Mouse (Mus musculus): ENCODE data around the gene Carmil2. TPM values are rescaled to one million over a fixed set of nuclear protein-coding genes. Genes with fewer than 3 reads are reported as not detected.

Gene Carmil2
- total and polyA plus RNA-seq, 3 experiments = 0.16 to 1.4 (median 0.25) TPM

DNA sequence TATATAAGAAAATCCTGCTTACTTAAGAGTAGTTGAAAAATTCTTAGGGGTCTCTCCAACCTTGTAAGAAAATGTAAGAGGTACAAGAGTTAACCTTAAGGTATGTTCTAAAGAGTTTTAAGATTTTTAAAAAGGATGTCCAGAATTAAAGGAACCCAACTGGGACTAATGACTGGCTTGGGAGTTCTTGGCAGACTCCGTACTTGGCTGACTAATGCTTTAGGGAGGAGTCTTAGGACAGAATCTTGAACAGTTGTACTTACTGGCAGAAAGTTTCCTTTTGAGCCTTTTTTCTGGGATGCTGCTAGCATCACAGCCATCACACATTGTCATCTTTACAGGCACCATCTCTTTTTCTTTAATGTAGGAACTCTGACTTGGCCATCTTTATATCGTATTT, 45.6 kb upstream of the Carmil2 start:
- Histone ChIP-seq H3K4me3 (no peak overlapping the region), H3K27me3 (ENCODE audit: control insufficient read depth, insufficient read depth, low read length) (no peaks in the 10 kb centered on the region), H3K79me2 (replicated peaks; ENCODE audit: control insufficient read depth, insufficient read depth, low read length) (peaks cover 12% of the 10 kb centered on the region), H3K36me3 (ENCODE audit: control insufficient read depth, insufficient read depth, low read length) (peaks cover 24% of the 10 kb centered on the region), H3K4me1 (ENCODE audit: control insufficient read depth, insufficient read depth, low read length) (peaks cover 11% of the 10 kb centered on the region), H3K27ac (no peak overlapping the region), H3K9ac (ENCODE audit: low read depth, low read length) (no peak overlapping the region)
- no peak for TF ChIP-seq CTCF (IDR thresholded peaks at IDR 0.05)
- no peak for TF ChIP-seq EP300 (IDR thresholded peaks at IDR 0.05; ENCODE audit: insufficient read depth, low read depth, low read length)
- no peak for TF ChIP-seq POLR2A (IDR thresholded peaks at IDR 0.05; ENCODE audit: insufficient read depth, low read depth, low read length)
- DNase-seq = no peak
- intact Hi-C loops (cut with DNase I) = no loop called here
- WGBS = 18% methylated on average over 2 of the region's 2 CpGs

- Histone ChIP-seq H3K27ac (no peak overlapping the region), H3K79me2 (replicated peaks; ENCODE audit: control insufficient read depth, insufficient read depth, low read length) (peaks cover 8% of the 10 kb centered on the region), H3K9ac (ENCODE audit: low read depth, low read length) (no peak overlapping the region), H3K4me3 (no peak overlapping the region), H3K4me1 (ENCODE audit: control insufficient read depth, insufficient read depth, low read length) (peaks cover 2% of the 10 kb centered on the region), H3K36me3 (ENCODE audit: control insufficient read depth, insufficient read depth, low read length) (peaks cover 19% of the 10 kb centered on the region), H3K27me3 (ENCODE audit: control insufficient read depth, insufficient read depth, low read length) (no peaks in the 10 kb centered on the region)
- intact Hi-C loops (cut with DNase I) = no loop called here
- TF ChIP-seq POLR2A (IDR thresholded peaks at IDR 0.05; ENCODE audit: insufficient read depth, low read depth, low read length) (no peak), EP300 (IDR thresholded peaks at IDR 0.05; ENCODE audit: insufficient read depth, low read depth, low read length) (no peak), CTCF (IDR thresholded peaks at IDR 0.05) (no peak)
- no peak for DNase-seq
- 81% methylated on average over 1 of the region's 1 CpGs for WGBS
These were observed 40.9 kb upstream of the Carmil2 start for GRCm38 (mm10) chr8:105645205-105645604.

DNA sequence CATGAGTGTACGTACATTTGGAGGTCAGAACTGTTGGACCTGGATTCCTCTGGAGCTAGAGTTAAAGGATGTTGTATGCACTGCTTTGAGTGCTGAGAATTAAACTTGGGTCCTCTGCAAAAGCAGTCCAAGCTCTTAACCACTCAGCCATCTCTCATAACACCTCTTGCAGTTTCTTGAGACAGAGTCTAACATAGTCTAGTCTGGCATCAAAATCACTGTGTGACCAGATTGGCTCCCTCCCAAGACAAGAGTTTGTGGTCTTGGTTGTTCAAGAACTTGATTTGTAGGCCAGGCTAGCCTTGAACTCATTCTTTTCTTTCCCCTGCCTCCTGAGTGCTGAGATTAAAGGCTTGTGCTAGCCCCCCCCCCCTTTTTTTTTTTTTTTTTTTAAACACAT, 37.1 kb upstream of the Carmil2 start:
- no peak for DNase-seq
- Histone ChIP-seq H3K79me2 (replicated peaks; ENCODE audit: control insufficient read depth, insufficient read depth, low read length) (peaks cover 7% of the 10 kb centered on the region), H3K36me3 (ENCODE audit: control insufficient read depth, insufficient read depth, low read length) (peaks cover 14% of the 10 kb centered on the region), H3K4me3 (no peak overlapping the region), H3K27ac (no peak overlapping the region), H3K9ac (ENCODE audit: low read depth, low read length) (no peak overlapping the region), H3K27me3 (ENCODE audit: control insufficient read depth, insufficient read depth, low read length) (no peaks in the 10 kb centered on the region), H3K4me1 (ENCODE audit: control insufficient read depth, insufficient read depth, low read length) (peaks cover 3% of the 10 kb centered on the region)
- WGBS = 98% methylated on average over 1 of the region's 1 CpGs
- intact Hi-C loops (cut with DNase I) = no loop called here
- TF ChIP-seq POLR2A (IDR thresholded peaks at IDR 0.05; ENCODE audit: insufficient read depth, low read depth, low read length) (no peak), CTCF (IDR thresholded peaks at IDR 0.05) (no peak), EP300 (IDR thresholded peaks at IDR 0.05; ENCODE audit: insufficient read depth, low read depth, low read length) (no peak)

- H3K4me1 ChIP-seq (ENCODE audit: control insufficient read depth, insufficient read depth, low read length) = no peaks in the 10 kb centered on the region; the same call in 1 of the 2 replicates
- H3K27ac ChIP-seq = no peak overlapping the region
- H3K36me3 ChIP-seq (ENCODE audit: control insufficient read depth, insufficient read depth, low read length) = peaks cover 12% of the 10 kb centered on the region
- H3K4me3 ChIP-seq = no peak overlapping the region
- TF ChIP-seq CTCF (IDR thresholded peaks at IDR 0.05) (no peak), EP300 (IDR thresholded peaks at IDR 0.05; ENCODE audit: insufficient read depth, low read depth, low read length) (no peak), POLR2A (IDR thresholded peaks at IDR 0.05; ENCODE audit: insufficient read depth, low read depth, low read length) (no peak)
- intact Hi-C loops (cut with DNase I) = no loop called here
- no peak overlapping the region for H3K9ac ChIP-seq (ENCODE audit: low read depth, low read length)
- DNase-seq = no peak
- H3K79me2 ChIP-seq (replicated peaks; ENCODE audit: control insufficient read depth, insufficient read depth, low read length) = peaks cover 1% of the 10 kb centered on the region; the same call in 1 of the 2 replicates
- H3K27me3 ChIP-seq (ENCODE audit: control insufficient read depth, insufficient read depth, low read length) = no peaks in the 10 kb centered on the region
These were observed 28.4 kb upstream of the Carmil2 start for GRCm38 (mm10) chr8:105657641-105658040.

- H3K4me3 ChIP-seq = no peak overlapping the region
- DNase-seq = no peak
- no peak for TF ChIP-seq EP300 (IDR thresholded peaks at IDR 0.05; ENCODE audit: insufficient read depth, low read depth, low read length)
- peak; percentile 71 for TF ChIP-seq CTCF (IDR thresholded peaks at IDR 0.05)
- no peak for TF ChIP-seq POLR2A (IDR thresholded peaks at IDR 0.05; ENCODE audit: insufficient read depth, low read depth, low read length)
- 49% methylated on average over 3 of the region's 3 CpGs for whole genome bisulfite sequencing
- H3K36me3 ChIP-seq (ENCODE audit: control insufficient read depth, insufficient read depth, low read length) = peaks cover 2% of the 10 kb centered on the region; the same call in 1 of the 2 replicates
- no peaks in the 10 kb centered on the region for H3K27me3 ChIP-seq (ENCODE audit: control insufficient read depth, insufficient read depth, low read length)
- intact Hi-C loops (cut with DNase I) = no loop called here
- H3K4me1 ChIP-seq (ENCODE audit: control insufficient read depth, insufficient read depth, low read length) = no peaks in the 10 kb centered on the region
- no peak overlapping the region for H3K27ac ChIP-seq
- H3K79me2 ChIP-seq (replicated peaks; ENCODE audit: control insufficient read depth, insufficient read depth, low read length) = peaks cover 1% of the 10 kb centered on the region; the same call in 1 of the 2 replicates
- no peak overlapping the region for H3K9ac ChIP-seq (ENCODE audit: low read depth, low read length)
These were observed 24.9 kb upstream of the Carmil2 start for GRCm38 (mm10) chr8:105661167-105661566.

DNA sequence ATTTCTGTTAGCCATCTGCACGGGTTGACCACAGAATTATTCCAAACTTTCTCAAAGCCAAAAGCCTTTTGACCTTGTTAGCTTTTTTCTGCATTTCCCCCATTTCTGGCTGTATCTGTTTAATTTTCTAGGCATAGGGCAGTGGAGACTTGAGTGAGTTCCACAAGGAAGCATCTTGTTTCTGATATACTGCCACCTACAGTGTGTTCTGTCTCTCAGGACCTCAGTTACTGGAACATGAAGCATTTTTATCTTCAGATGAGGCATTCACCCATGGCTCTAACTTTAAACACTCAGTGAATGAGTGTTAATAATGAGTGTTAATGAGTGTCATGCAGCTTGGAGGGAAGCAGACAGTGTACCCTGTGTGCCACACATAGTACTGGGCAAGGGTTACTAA, 8.2 kb upstream of the Carmil2 start:
- peaks cover 6% of the 10 kb centered on the region for H3K36me3 ChIP-seq (ENCODE audit: control insufficient read depth, insufficient read depth, low read length)
- TF ChIP-seq EP300 (IDR thresholded peaks at IDR 0.05; ENCODE audit: insufficient read depth, low read depth, low read length) (no peak), CTCF (IDR thresholded peaks at IDR 0.05) (peak; percentile 45)
- 78% methylated on average over 1 of the region's 1 CpGs for WGBS

More for the DNA sequence above, 8.2 kb upstream of the Carmil2 start:
- no peak for DNase-seq
- Histone ChIP-seq H3K27me3 (ENCODE audit: control insufficient read depth, insufficient read depth, low read length) (no peaks in the 10 kb centered on the region), H3K4me3 (no peak overlapping the region), H3K79me2 (replicated peaks; ENCODE audit: control insufficient read depth, insufficient read depth, low read length) (no peaks in the 10 kb centered on the region; the same call in 1 of the 2 replicates), H3K9ac (ENCODE audit: low read depth, low read length) (no peak overlapping the region), H3K27ac (no peak overlapping the region), H3K4me1 (ENCODE audit: control insufficient read depth, insufficient read depth, low read length) (no peaks in the 10 kb centered on the region; the same call in 1 of the 2 replicates)
- intact Hi-C loops (cut with DNase I) = no loop called here

All from heart, adult 2 months (tissue).